Mouse (Mus musculus) hindbrain, embryonic 11.5 days (tissue): ENCODE measurements at regions not wholly inside any gene's neighbourhood (a gene's known extent, or its start where the extent isn't known, plus 50 kb on each side); places are given as distances from the start of the nearest gene placed in this dataset.
A peak's percentile ranks its signal among the peaks of the same experiment; 100 is the strongest.

Source experiments
- ATAC-seq: fragments of 200-750 bp; cut with Nextera tagmentation; 2 replicates; pipeline ENCODE4 v1.8.0; 2017; ENCODE audit warnings: mild to moderate bottlenecking, moderate TSS enrichment, moderate library complexity; ENCODE audit not compliant: low FRiP score
- DNase-seq: peaks from one replicate; pipeline ENCODE4 v3.0.0-alpha.2; 2015; ENCODE audit warnings: low spot score
- H3K27ac ChIP-seq: fragments of 300-500 bp; sonication (generic); 2 replicates; pipeline ENCODE4 v1.5.1; 2014; ENCODE audit warnings: mild to moderate bottlenecking, low read depth, low read length
- H3K27me3 ChIP-seq: fragments of 300-500 bp; sonication (generic); 2 replicates; pipeline ENCODE4 v1.6.1; 2014; ENCODE audit warnings: mild to moderate bottlenecking, low read length, moderate library complexity, mixed read lengths; ENCODE audit not compliant: control insufficient read depth, insufficient read depth
- H3K36me3 ChIP-seq: fragments of 300-500 bp; sonication (generic); 2 replicates; pipeline ENCODE4 v1.6.1; 2014; ENCODE audit warnings: mild to moderate bottlenecking, low read length, moderate library complexity, mixed read lengths; ENCODE audit not compliant: control insufficient read depth, insufficient read depth
- H3K4me1 ChIP-seq: fragments of 300-500 bp; sonication (generic); replicated peaks from 2 replicates; pipeline ENCODE4 v1.6.1; 2014; ENCODE audit warnings: low read length, mixed read lengths; ENCODE audit not compliant: control insufficient read depth, insufficient read depth
- H3K4me2 ChIP-seq: fragments of 300-500 bp; sonication (generic); replicated peaks from 2 replicates; pipeline ENCODE4 v1.6.1; 2014; ENCODE audit warnings: mild to moderate bottlenecking, low read depth, low read length
- H3K4me3 ChIP-seq: fragments of 300-500 bp; sonication (generic); 2 replicates; pipeline ENCODE4 v1.5.1; 2014; ENCODE audit warnings: low read depth, low read length
- H3K9ac ChIP-seq: fragments of 300-500 bp; sonication (generic); 2 replicates; pipeline ENCODE4 v1.6.1; 2014; ENCODE audit warnings: low read depth, low read length
- H3K9me3 ChIP-seq: fragments of 300-500 bp; sonication (generic); 2 replicates; pipeline ENCODE4 v1.6.1; 2016; ENCODE audit warnings: low read length; ENCODE audit not compliant: control insufficient read depth
- whole genome bisulfite sequencing: fragments of 180-500 bp; shearing (Covaris S2); extraction: QIAGEN DNeasy Blood & Tissue Kit; methylation state at CpG from one replicate; pipeline ENCODE4 v1.1.7; 2014; 5-methylcytosine and 5-hydroxymethylcytosine counted together

DNA sequence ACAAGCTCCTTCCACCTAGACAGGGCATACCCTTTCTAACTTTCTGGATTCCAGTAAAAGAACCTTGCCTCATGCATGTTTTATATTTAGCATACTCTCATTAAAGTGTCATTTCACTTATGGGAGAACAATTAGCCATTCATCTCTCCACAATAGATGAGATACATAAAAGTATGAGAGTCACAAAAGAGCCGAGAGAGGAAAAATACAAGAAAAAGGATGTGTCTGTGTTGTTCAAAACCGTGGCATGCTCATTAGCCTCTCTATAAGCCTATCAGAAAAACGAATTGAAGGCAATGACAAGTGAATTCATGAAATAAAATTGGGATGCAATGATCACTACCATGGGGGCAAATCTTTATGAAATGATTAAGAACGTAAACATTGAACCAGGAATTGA, 299.9 kb upstream of the Nbea start:
- Histone ChIP-seq H3K36me3 (no peaks in the 10 kb centered on the region), H3K9me3 (no peaks in the 10 kb centered on the region), H3K27ac (no peak overlapping the region), H3K4me1 (no peaks in the 10 kb centered on the region), H3K4me2 (no peak overlapping the region), H3K9ac (no peak overlapping the region), H3K27me3 (no peaks in the 10 kb centered on the region), H3K4me3 (no peak overlapping the region)
- ATAC-seq (no peak), DNase-seq (no peak)
- 61% methylated on average over 4 of the region's 4 CpGs for WGBS

DNA sequence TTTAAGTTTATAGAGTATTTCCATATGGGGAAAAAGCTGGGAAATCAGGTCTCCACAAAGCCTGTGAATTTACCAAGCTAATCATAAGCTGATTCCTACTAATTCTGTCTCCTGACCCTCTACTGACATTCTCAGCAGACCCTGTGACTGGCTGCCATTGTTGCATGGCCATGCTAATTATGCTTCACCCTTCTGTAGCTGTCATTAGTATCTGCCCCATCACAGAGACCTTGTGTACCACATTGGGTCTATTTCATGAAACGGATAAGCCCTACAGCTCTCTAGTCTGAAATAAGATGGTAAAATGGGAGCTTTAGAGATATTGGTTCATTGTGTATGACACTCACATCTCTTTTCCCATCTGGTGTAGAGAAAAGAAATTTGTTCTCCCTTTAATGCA, 296.0 kb upstream of the Nbea start:
- DNase-seq (no peak), ATAC-seq (peak; percentile 59; the same call in 1 of the 2 replicates)
- no peak overlapping the region for H3K4me3 ChIP-seq
- no peak overlapping the region for H3K4me2 ChIP-seq
- no peaks in the 10 kb centered on the region for H3K4me1 ChIP-seq
- WGBS: 64% methylated on average over 1 of the region's 1 CpGs
- no peaks in the 10 kb centered on the region for H3K9me3 ChIP-seq
- no peaks in the 10 kb centered on the region for H3K36me3 ChIP-seq
- no peak overlapping the region for H3K27ac ChIP-seq
- no peaks in the 10 kb centered on the region for H3K27me3 ChIP-seq
- H3K9ac ChIP-seq: no peak overlapping the region

DNA sequence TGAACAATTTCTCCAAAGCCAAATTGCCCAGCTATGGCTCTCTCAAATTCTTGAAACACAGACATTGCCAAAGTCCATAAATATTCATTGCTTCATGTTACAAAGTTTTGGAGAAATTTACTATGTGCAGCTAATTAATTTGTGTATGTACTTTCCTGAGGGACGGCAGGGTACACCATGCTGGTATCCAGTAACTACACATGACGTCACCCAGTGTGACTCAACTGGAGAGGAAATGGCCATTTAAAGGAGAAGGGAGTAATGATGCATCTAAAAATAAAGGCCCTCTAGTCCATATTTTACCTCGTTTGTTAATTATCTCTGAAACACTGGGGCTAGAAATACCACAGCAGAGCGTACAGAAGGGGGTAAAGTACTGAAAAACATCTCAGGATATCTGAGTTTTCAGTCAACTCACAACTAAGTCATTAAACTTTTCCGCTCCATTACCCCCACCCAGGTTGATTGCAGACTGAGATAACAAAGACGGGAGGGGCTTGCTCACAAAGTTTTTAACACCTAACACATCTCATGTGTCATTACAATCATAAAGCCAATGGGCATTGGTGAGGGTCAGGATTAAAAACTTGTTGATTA, 295.1 kb upstream of the Nbea start:
- no peaks in the 10 kb centered on the region for H3K27me3 ChIP-seq
- no peak overlapping the region for H3K27ac ChIP-seq
- ATAC-seq (no peak), DNase-seq (no peak)
- H3K4me3 ChIP-seq: no peak overlapping the region
- H3K4me1 ChIP-seq: no peaks in the 10 kb centered on the region
- WGBS: 81% methylated on average over 6 of the region's 6 CpGs
- no peaks in the 10 kb centered on the region for H3K36me3 ChIP-seq
- no peak overlapping the region for H3K4me2 ChIP-seq
- no peak overlapping the region for H3K9ac ChIP-seq
- no peaks in the 10 kb centered on the region for H3K9me3 ChIP-seq

DNA sequence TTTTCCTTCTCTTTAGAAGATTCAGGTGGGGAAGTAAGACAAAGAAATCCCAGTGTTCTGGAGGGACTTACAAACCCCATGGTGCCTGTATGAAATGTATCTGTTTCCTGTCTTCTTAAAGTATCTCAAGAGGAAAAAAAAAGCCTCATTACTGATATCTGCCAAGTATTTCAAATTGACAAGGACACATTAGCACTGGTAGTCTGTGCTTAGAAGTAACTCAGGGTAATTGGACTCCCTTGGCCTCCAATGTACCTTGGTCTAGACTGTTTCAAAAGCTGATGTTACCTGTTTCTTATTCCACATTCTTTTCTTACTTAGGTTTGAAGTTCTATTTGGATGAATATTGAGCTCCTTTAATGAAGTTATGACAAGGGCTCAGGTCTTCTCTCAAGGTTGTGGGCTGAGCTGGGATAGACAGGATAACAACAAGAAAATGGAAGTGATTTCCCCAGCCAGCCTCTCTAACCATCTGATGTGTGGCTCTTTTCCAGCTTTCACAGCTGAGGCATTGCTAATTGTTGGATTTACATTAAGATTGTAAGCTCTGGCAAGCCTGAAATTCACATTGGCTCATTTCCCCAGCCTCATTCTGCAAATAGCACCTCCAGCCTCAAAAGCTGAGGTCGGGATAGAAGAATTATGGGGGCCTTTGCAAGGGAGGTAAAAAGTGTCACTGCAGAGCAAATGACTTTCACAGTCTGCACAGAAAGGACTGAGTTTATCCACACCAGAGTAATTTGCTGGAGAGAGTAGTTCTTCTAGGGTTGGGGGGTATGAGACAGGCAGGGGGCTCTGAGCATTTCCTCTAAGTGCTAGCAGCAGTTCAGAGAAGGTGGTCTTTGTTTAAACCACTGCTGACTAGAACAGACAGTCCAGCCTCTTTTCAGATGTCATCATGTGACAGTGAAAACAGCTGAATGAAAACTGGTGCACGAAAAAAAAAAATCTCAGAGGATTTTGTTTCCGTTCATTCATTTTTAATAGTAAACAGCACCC, 292.3 kb upstream of the Nbea start:
- no peak for ATAC-seq
- no peaks in the 10 kb centered on the region for H3K27me3 ChIP-seq
- peaks cover 2% of the 10 kb centered on the region; the same call in 1 of the 2 replicates for H3K4me1 ChIP-seq
- no peaks in the 10 kb centered on the region for H3K36me3 ChIP-seq
- no peak overlapping the region for H3K27ac ChIP-seq
- H3K9ac ChIP-seq: no peak overlapping the region
- no peak overlapping the region for H3K4me2 ChIP-seq
- DNase-seq: no peak
- H3K9me3 ChIP-seq: no peaks in the 10 kb centered on the region
- 66% methylated on average over 3 of the region's 3 CpGs for WGBS
- H3K4me3 ChIP-seq: no peak overlapping the region

DNA sequence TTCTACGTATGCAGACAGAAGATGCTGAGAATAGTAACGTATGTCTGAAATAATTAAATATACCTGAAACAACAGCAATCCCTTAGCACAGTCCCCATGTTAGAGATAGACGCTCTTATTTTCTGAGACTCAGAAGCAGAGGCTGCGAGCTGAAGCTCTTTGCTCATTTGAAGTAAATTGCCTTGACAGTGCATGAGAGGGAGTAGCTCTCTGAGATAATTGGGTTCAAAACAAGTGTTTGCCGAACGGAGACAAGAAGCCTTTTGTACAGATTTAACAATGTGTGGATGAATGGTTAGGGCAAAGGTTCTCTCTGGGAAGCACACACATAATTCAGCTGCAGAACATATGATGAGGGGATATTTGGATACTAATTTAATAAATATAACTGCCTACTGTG, 289.1 kb upstream of the Nbea start:
- Histone ChIP-seq H3K4me1 (peaks cover 2% of the 10 kb centered on the region; the same call in 1 of the 2 replicates), H3K27me3 (no peaks in the 10 kb centered on the region), H3K9ac (no peak overlapping the region), H3K9me3 (no peaks in the 10 kb centered on the region), H3K4me2 (no peak overlapping the region), H3K36me3 (no peaks in the 10 kb centered on the region), H3K4me3 (no peak overlapping the region), H3K27ac (no peak overlapping the region)
- DNase-seq: no peak
- no peak for ATAC-seq
- WGBS: 52% methylated on average over 6 of the region's 6 CpGs

DNA sequence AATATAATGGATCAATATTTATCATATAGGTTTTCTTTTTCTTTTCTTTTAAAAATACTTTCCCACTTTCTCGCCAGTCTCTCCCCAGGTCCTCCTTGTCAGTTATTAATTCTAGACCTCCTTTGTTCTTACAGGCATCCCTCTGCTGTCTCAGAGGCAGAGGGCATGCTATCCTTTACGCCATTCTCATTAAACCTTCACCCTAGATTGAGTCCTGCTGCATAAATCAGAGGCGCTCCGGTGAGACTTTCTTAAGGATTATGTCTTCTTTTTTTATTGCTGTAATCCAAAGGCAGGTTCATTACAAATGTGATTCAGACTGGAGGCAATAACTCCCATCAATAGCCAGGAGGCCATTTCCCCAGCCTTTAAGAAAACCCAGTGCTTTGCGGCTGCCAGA, 288.3 kb upstream of the Nbea start:
- no peak overlapping the region for H3K4me2 ChIP-seq
- peaks cover 2% of the 10 kb centered on the region; the same call in 1 of the 2 replicates for H3K4me1 ChIP-seq
- no peak overlapping the region for H3K9ac ChIP-seq
- no peak overlapping the region for H3K27ac ChIP-seq
- H3K36me3 ChIP-seq: no peaks in the 10 kb centered on the region
- no peak overlapping the region for H3K4me3 ChIP-seq
- no peaks in the 10 kb centered on the region for H3K27me3 ChIP-seq
- ATAC-seq (no peak), DNase-seq (no peak)
- WGBS: 65% methylated on average over 5 of the region's 5 CpGs
- no peaks in the 10 kb centered on the region for H3K9me3 ChIP-seq

DNA sequence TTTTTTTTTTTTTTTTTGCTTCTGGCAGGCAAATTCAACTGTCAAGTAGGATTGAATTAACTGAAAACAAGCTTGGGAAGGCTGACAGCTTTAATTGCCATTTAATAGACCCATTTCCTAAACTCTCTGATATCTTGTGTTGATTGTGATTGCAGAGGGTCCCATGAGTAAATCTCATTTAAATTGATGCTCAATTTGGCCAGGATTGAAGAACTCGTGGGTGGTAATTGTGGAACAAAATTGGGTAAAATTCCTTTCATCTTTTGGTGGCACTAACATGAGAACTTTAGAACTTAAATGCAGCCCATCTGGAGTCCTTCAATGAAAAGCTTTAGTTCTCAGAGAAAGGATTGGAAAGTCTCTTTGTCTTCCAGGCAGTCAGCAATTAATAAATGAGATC, 287.7 kb upstream of the Nbea start:
- Histone ChIP-seq H3K27ac (no peak overlapping the region), H3K9me3 (no peaks in the 10 kb centered on the region), H3K27me3 (no peaks in the 10 kb centered on the region), H3K4me1 (peaks cover 2% of the 10 kb centered on the region; the same call in 1 of the 2 replicates), H3K36me3 (no peaks in the 10 kb centered on the region), H3K4me3 (no peak overlapping the region), H3K9ac (no peak overlapping the region), H3K4me2 (no peak overlapping the region)
- no peak for ATAC-seq
- no peak for DNase-seq
- WGBS: 29% methylated on average over 1 of the region's 1 CpGs

DNA sequence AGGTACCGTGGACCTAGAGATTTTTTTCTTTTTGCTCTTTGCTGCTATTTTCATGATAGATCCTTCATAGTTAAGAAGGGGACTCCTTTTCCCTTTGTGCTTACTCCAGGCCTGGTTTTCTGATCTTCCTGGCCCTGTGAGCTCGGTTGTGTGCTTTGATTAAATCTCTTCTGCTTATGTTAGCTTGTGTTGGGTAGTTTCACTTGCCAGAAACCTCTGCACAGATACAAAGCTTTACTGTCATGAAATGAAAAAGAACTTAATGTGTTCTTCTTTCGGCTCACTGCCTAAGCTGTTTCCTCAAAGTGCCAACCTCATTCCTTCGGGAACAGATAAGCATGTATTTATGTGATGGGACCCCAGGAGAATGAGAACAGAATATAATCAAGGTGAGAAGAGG, 274.1 kb upstream of the Nbea start:
- no peak for DNase-seq
- H3K27me3 ChIP-seq: no peaks in the 10 kb centered on the region
- H3K4me3 ChIP-seq: no peak overlapping the region
- H3K4me1 ChIP-seq: no peaks in the 10 kb centered on the region
- H3K9me3 ChIP-seq: no peaks in the 10 kb centered on the region
- 73% methylated on average over 4 of the region's 4 CpGs for WGBS
- no peak overlapping the region for H3K9ac ChIP-seq
- H3K4me2 ChIP-seq: no peak overlapping the region
- no peaks in the 10 kb centered on the region for H3K36me3 ChIP-seq
- ATAC-seq: no peak
- H3K27ac ChIP-seq: no peak overlapping the region

DNA sequence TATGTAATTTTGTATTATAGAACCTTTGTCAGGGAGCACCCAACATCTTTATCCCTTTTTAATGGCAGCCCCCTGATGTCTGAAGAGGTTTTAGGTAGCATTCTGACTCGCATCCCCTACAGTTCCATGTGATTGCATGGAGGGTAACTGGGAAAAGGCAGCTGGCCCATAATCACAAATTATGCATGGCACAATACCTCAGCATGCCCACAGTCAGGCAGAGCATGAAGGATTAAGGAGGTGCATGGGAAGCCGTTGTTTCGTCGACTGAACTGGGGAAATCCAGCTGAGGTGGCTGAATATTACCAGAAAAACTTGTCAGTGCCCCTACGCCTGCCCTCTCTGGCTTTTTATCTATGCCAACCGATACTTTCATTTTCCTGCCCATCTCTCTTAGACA, 272.8 kb upstream of the Nbea start:
- WGBS: 50% methylated on average over 6 of the region's 6 CpGs
- DNase-seq (no peak), ATAC-seq (peak; percentile 60)
- H3K4me1 ChIP-seq: no peaks in the 10 kb centered on the region
- H3K36me3 ChIP-seq: no peaks in the 10 kb centered on the region
- no peak overlapping the region for H3K4me3 ChIP-seq
- H3K27me3 ChIP-seq: no peaks in the 10 kb centered on the region
- no peak overlapping the region for H3K9ac ChIP-seq
- no peaks in the 10 kb centered on the region for H3K9me3 ChIP-seq
- H3K27ac ChIP-seq: no peak overlapping the region
- no peak overlapping the region for H3K4me2 ChIP-seq
